Mouse (Mus musculus) lung, adult 2 months (tissue): ENCODE results near the gene Rasgrp4.

Source experiments
- CTCF ChIP-seq: fragments of 200-500 bp; IDR thresholded peaks from 2 replicates; pipeline ENCODE4 v1.5.1; 2011; ENCODE audit warnings: mild to moderate bottlenecking, low read length, control low read depth; ENCODE audit not compliant: insufficient read depth
- POLR2A ChIP-seq: fragments of 200-500 bp; IDR thresholded peaks from 2 replicates; pipeline ENCODE4 v1.6.1; 2011; ENCODE audit warnings: low read depth, mild to moderate bottlenecking, control low read depth, low read length, borderline replicate concordance; ENCODE audit errors: extremely low read depth

DNA sequence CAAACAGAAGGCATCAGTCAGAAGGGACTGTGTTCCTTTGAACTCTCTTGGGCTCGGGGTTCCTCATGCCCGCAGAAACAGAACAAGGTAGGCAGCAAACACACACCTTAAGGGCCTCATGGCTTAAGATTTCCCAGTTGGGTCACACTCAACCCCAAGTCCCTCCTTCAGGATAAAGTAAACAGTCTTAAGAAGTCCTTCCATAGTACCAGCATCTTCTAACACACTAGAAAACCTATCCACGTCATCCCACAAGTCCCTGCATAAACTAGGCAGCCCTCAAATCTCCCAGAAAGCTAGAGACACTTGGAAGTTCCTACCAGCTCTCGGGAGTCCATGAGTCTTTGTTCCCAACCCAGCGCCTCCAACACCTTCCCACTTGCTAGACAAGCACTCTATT lies 27.6 kb downstream of the Rasgrp4 start:
- TF ChIP-seq POLR2A = no peak
- TF ChIP-seq CTCF = no peak
